Mouse (Mus musculus): Measurements from ENCODE around the gene Plekhf1. TPM values are rescaled to one million over a fixed set of nuclear protein-coding genes. Genes with fewer than 3 reads are reported as not detected.

Gene Plekhf1
- polyA plus RNA-seq, 1 experiment from 2014 or later: 0.79 TPM

- WGBS: 46% methylated on average over 10 of the region's 10 CpGs
- H3K27me3 ChIP-seq (replicated peaks; ENCODE audit: control insufficient read depth, insufficient read depth, low read length): no peaks in the 10 kb centered on the region
- H3K4me2 ChIP-seq (ENCODE audit: low read length): no peak overlapping the region
- no peaks in the 10 kb centered on the region for H3K9me3 ChIP-seq (ENCODE audit: control insufficient read depth, low read length)
- H3K36me3 ChIP-seq (ENCODE audit: control insufficient read depth, insufficient read depth, low read length): peaks cover 15% of the 10 kb centered on the region
- ATAC-seq: no peak
- H3K9ac ChIP-seq (ENCODE audit: low read depth, low read length): no peak overlapping the region
- no peaks in the 10 kb centered on the region for H3K4me1 ChIP-seq (ENCODE audit: control insufficient read depth, insufficient read depth, low read depth, low read length)
- no peak overlapping the region for H3K4me3 ChIP-seq (ENCODE audit: low read length)
- no peak overlapping the region for H3K27ac ChIP-seq (ENCODE audit: low read depth, low read length)
Observed at GRCm38 (mm10) chr7:38191571-38191970, 36.2 kb downstream of the Plekhf1 start.

GRCm38 (mm10) chr7:38191146-38191545, 36.7 kb downstream of the Plekhf1 start:
- H3K4me2 ChIP-seq (ENCODE audit: low read length): no peak overlapping the region
- H3K27me3 ChIP-seq (replicated peaks; ENCODE audit: control insufficient read depth, insufficient read depth, low read length): no peaks in the 10 kb centered on the region
- H3K36me3 ChIP-seq (ENCODE audit: control insufficient read depth, insufficient read depth, low read length): peaks cover 15% of the 10 kb centered on the region
- H3K27ac ChIP-seq (ENCODE audit: low read depth, low read length): no peak overlapping the region
- 59% methylated on average over 8 of the region's 8 CpGs for WGBS
- H3K9ac ChIP-seq (ENCODE audit: low read depth, low read length): no peak overlapping the region
- H3K9me3 ChIP-seq (ENCODE audit: control insufficient read depth, low read length): no peaks in the 10 kb centered on the region
- no peak overlapping the region for H3K4me3 ChIP-seq (ENCODE audit: low read length)
- no peak for ATAC-seq
- H3K4me1 ChIP-seq (ENCODE audit: control insufficient read depth, insufficient read depth, low read depth, low read length): no peaks in the 10 kb centered on the region

GRCm38 (mm10) chr7:38190056-38190835, 37.6 kb downstream of the Plekhf1 start:
- no peaks in the 10 kb centered on the region for H3K4me1 ChIP-seq (ENCODE audit: control insufficient read depth, insufficient read depth, low read depth, low read length)
- no peak for ATAC-seq
- peaks cover 15% of the 10 kb centered on the region for H3K36me3 ChIP-seq (ENCODE audit: control insufficient read depth, insufficient read depth, low read length)
- H3K4me2 ChIP-seq (ENCODE audit: low read length): no peak overlapping the region
- 93% methylated on average over 8 of the region's 8 CpGs for WGBS
- H3K9me3 ChIP-seq (ENCODE audit: control insufficient read depth, low read length): no peaks in the 10 kb centered on the region
- H3K4me3 ChIP-seq (ENCODE audit: low read length): no peak overlapping the region
- no peak overlapping the region for H3K27ac ChIP-seq (ENCODE audit: low read depth, low read length)
- H3K27me3 ChIP-seq (replicated peaks; ENCODE audit: control insufficient read depth, insufficient read depth, low read length): no peaks in the 10 kb centered on the region
- no peak overlapping the region for H3K9ac ChIP-seq (ENCODE audit: low read depth, low read length)

- Histone ChIP-seq H3K4me2 (ENCODE audit: low read length) (no peak overlapping the region), H3K9ac (ENCODE audit: low read depth, low read length) (no peak overlapping the region), H3K4me1 (ENCODE audit: control insufficient read depth, insufficient read depth, low read depth, low read length) (peaks cover 5% of the 10 kb centered on the region), H3K27ac (ENCODE audit: low read depth, low read length) (no peak overlapping the region), H3K36me3 (ENCODE audit: control insufficient read depth, insufficient read depth, low read length) (peaks cover 7% of the 10 kb centered on the region), H3K9me3 (ENCODE audit: control insufficient read depth, low read length) (no peaks in the 10 kb centered on the region), H3K4me3 (ENCODE audit: low read length) (no peak overlapping the region), H3K27me3 (replicated peaks; ENCODE audit: control insufficient read depth, insufficient read depth, low read length) (no peaks in the 10 kb centered on the region)
- no peak for ATAC-seq
- 83% methylated on average over 15 of the region's 15 CpGs for WGBS
Observed at GRCm38 (mm10) chr7:38189136-38189982, 38.5 kb downstream of the Plekhf1 start.

- Histone ChIP-seq H3K9me3 (ENCODE audit: control insufficient read depth, low read length) (no peaks in the 10 kb centered on the region), H3K27me3 (replicated peaks; ENCODE audit: control insufficient read depth, insufficient read depth, low read length) (no peaks in the 10 kb centered on the region), H3K27ac (ENCODE audit: low read depth, low read length) (no peak overlapping the region), H3K4me3 (ENCODE audit: low read length) (no peak overlapping the region), H3K4me1 (ENCODE audit: control insufficient read depth, insufficient read depth, low read depth, low read length) (peaks cover 8% of the 10 kb centered on the region), H3K4me2 (ENCODE audit: low read length) (no peak overlapping the region), H3K36me3 (ENCODE audit: control insufficient read depth, insufficient read depth, low read length) (peaks cover 7% of the 10 kb centered on the region), H3K9ac (ENCODE audit: low read depth, low read length) (no peak overlapping the region)
- no peak for ATAC-seq
- WGBS: 91% methylated on average over 8 of the region's 8 CpGs
Observed at GRCm38 (mm10) chr7:38188281-38189075, 39.3 kb downstream of the Plekhf1 start.

GRCm38 (mm10) chr7:38187796-38188195, 40.0 kb downstream of the Plekhf1 start:
- Histone ChIP-seq H3K27ac (ENCODE audit: low read depth, low read length) (no peak overlapping the region), H3K9me3 (ENCODE audit: control insufficient read depth, low read length) (no peaks in the 10 kb centered on the region), H3K4me1 (ENCODE audit: control insufficient read depth, insufficient read depth, low read depth, low read length) (peaks cover 14% of the 10 kb centered on the region), H3K36me3 (ENCODE audit: control insufficient read depth, insufficient read depth, low read length) (peaks cover 7% of the 10 kb centered on the region), H3K4me3 (ENCODE audit: low read length) (no peak overlapping the region), H3K4me2 (ENCODE audit: low read length) (no peak overlapping the region), H3K27me3 (replicated peaks; ENCODE audit: control insufficient read depth, insufficient read depth, low read length) (no peaks in the 10 kb centered on the region), H3K9ac (ENCODE audit: low read depth, low read length) (no peak overlapping the region)
- 87% methylated on average over 4 of the region's 4 CpGs for whole genome bisulfite sequencing
- ATAC-seq: no peak

GRCm38 (mm10) chr7:38186861-38187260, 41.0 kb downstream of the Plekhf1 start:
- Histone ChIP-seq H3K9me3 (ENCODE audit: control insufficient read depth, low read length) (no peaks in the 10 kb centered on the region), H3K4me1 (ENCODE audit: control insufficient read depth, insufficient read depth, low read depth, low read length) (peaks cover 15% of the 10 kb centered on the region), H3K4me2 (ENCODE audit: low read length) (no peak overlapping the region), H3K4me3 (ENCODE audit: low read length) (no peak overlapping the region), H3K36me3 (ENCODE audit: control insufficient read depth, insufficient read depth, low read length) (peaks cover 7% of the 10 kb centered on the region), H3K27ac (ENCODE audit: low read depth, low read length) (no peak overlapping the region), H3K27me3 (replicated peaks; ENCODE audit: control insufficient read depth, insufficient read depth, low read length) (no peaks in the 10 kb centered on the region), H3K9ac (ENCODE audit: low read depth, low read length) (no peak overlapping the region)
- WGBS: 74% methylated on average over 4 of the region's 4 CpGs
- no peak for ATAC-seq

- H3K36me3 ChIP-seq (ENCODE audit: control insufficient read depth, insufficient read depth, low read length): no peaks in the 10 kb centered on the region
- 91% methylated on average over 6 of the region's 6 CpGs for WGBS
- no peaks in the 10 kb centered on the region for H3K9me3 ChIP-seq (ENCODE audit: control insufficient read depth, low read length)
- H3K27me3 ChIP-seq (replicated peaks; ENCODE audit: control insufficient read depth, insufficient read depth, low read length): no peaks in the 10 kb centered on the region
- H3K4me3 ChIP-seq (ENCODE audit: low read length): no peak overlapping the region
- no peak for ATAC-seq
- H3K4me2 ChIP-seq (ENCODE audit: low read length): peak overlapping the region; percentile 87
- no peak overlapping the region; the same call in 1 of the 2 replicates for H3K9ac ChIP-seq (ENCODE audit: low read depth, low read length)
- no peak overlapping the region for H3K27ac ChIP-seq (ENCODE audit: low read depth, low read length)
- peaks cover 15% of the 10 kb centered on the region for H3K4me1 ChIP-seq (ENCODE audit: control insufficient read depth, insufficient read depth, low read depth, low read length)
Observed at GRCm38 (mm10) chr7:38184786-38185185, 43.0 kb downstream of the Plekhf1 start.

- peaks cover 15% of the 10 kb centered on the region for H3K4me1 ChIP-seq (ENCODE audit: control insufficient read depth, insufficient read depth, low read depth, low read length)
- ATAC-seq: no peak
- H3K4me3 ChIP-seq (ENCODE audit: low read length): peak overlapping the region; percentile 66
- peak overlapping the region; percentile 87 for H3K4me2 ChIP-seq (ENCODE audit: low read length)
- H3K9me3 ChIP-seq (ENCODE audit: control insufficient read depth, low read length): no peaks in the 10 kb centered on the region
- 45% methylated on average over 1 of the region's 1 CpGs for WGBS
- H3K27ac ChIP-seq (ENCODE audit: low read depth, low read length): peak overlapping the region; percentile 90
- peak overlapping the region; percentile 80 for H3K9ac ChIP-seq (ENCODE audit: low read depth, low read length)
- H3K36me3 ChIP-seq (ENCODE audit: control insufficient read depth, insufficient read depth, low read length): no peaks in the 10 kb centered on the region
- no peaks in the 10 kb centered on the region for H3K27me3 ChIP-seq (replicated peaks; ENCODE audit: control insufficient read depth, insufficient read depth, low read length)
Observed at GRCm38 (mm10) chr7:38184418-38184745, 43.4 kb downstream of the Plekhf1 start.
